In genomic region chr7:141079481-141080449, GRCm38 (mm10) we compare ENCODE assay signal across 12 mouse cellular contexts. TPM values are rescaled to one million over a fixed set of nuclear protein-coding genes. Genes with fewer than 3 reads are reported as not detected.
DNase-seq lines count a peak whose midpoint lies in the region; ATAC-seq and TF ChIP-seq lines count a peak whose summit lies in the region.
"Had no signal": no experiment of that assay in that cellular context is flagged by ENCODE, and none has a peak within 500 bp of the region (broad histone marks: within the 10 kb centered on the region; RNA-seq: fewer than 3 reads in every experiment).

No protein-coding gene starts in this region.

- intact Hi-C loops in left cerebral cortex, postnatal 4 days (cut with DNase I) = no loop called here

- H3K4me1 ChIP-seq in thymus, adult 2 months (replicated peaks; ENCODE audit: control insufficient read depth, insufficient read depth, low read length) = no peaks in the 10 kb centered on the region
- H3K4me1 ChIP-seq in kidney, embryonic 14.5 days (ENCODE audit: control insufficient read depth, insufficient read depth, low read length) = no peaks in the 10 kb centered on the region
- H3K4me1 ChIP-seq in lung, adult 2 months (ENCODE audit: control insufficient read depth, insufficient read depth, low read length) = no peaks in the 10 kb centered on the region

- no peaks in the 10 kb centered on the region for H3K9me3 ChIP-seq in kidney, embryonic 14.5 days (ENCODE audit: control insufficient read depth, low read length)
- H3K9me3 ChIP-seq: G1E had no signal

- H3K4me2 ChIP-seq in kidney, embryonic 14.5 days (replicated peaks; ENCODE audit: low read depth, low read length) = peak overlapping the region; percentile 31

- no peaks in the 10 kb centered on the region for H3K27me3 ChIP-seq in thymus, adult 2 months (ENCODE audit: control insufficient read depth, insufficient read depth, low read length)
- no peaks in the 10 kb centered on the region for H3K27me3 ChIP-seq in kidney, embryonic 14.5 days (ENCODE audit: control insufficient read depth, insufficient read depth, low read length)

- TF ChIP-seq POLR2A in thymus, adult 2 months (IDR thresholded peaks at IDR 0.05; ENCODE audit: control insufficient read depth, extremely low read depth, insufficient read depth, low read length, poor library complexity) = no peak
- TF ChIP-seq POLR2A in lung, adult 2 months (IDR thresholded peaks at IDR 0.05; ENCODE audit: borderline replicate concordance, extremely low read depth, low read depth, low read length) = peak; percentile 38; the same call in 1 of the 2 replicates

- no peak for ATAC-seq in kidney, embryonic 14.5 days (ENCODE audit: low FRiP score, low TSS enrichment)
- ATAC-seq in erythroblast, adult 5-6 weeks (replicated peaks; ENCODE audit: low FRiP score, poor library complexity, severe bottlenecking) = no peak

- DNase-seq in thymus, adult 2 months = no peak
- DNase-seq in thymus, postnatal 10 days (ENCODE audit: low spot score in 2 of 2) = no peak
- peak; percentile 62 for DNase-seq in lung, adult 2 months
- no peak for DNase-seq in right cerebral cortex, postnatal 10 days (ENCODE audit: low spot score in 2 of 2)
- no peak for DNase-seq in left cerebral cortex, postnatal 4 days
- no peak for DNase-seq in frontal cortex, postnatal 25 days (ENCODE audit: low spot score in 2 of 2)
- DNase-seq: heart, adult 2 months; right cerebral cortex, postnatal 25 days had no signal

- no peaks in the 10 kb centered on the region for H3K36me3 ChIP-seq in thymus, adult 2 months (ENCODE audit: control insufficient read depth, insufficient read depth, low read length)
- H3K36me3 ChIP-seq in kidney, embryonic 14.5 days (ENCODE audit: control insufficient read depth, insufficient read depth, low read length) = no peaks in the 10 kb centered on the region
- H3K36me3 ChIP-seq: G1E had no signal

- H3K4me3 ChIP-seq in thymus, adult 2 months (ENCODE audit: control insufficient read depth, insufficient read depth, low read length) = 0 out of 2 replicates have a peak overlapping the region, but pooled peaks have one; percentile 2
- peak overlapping the region; percentile 28 for H3K4me3 ChIP-seq in kidney, embryonic 14.5 days (ENCODE audit: low read length)
- H3K4me3 ChIP-seq in lung, adult 2 months (replicated peaks; ENCODE audit: extremely low read depth, low read depth, low read length) = peak overlapping the region; percentile 77
- H3K4me3 ChIP-seq: heart, adult 2 months had no signal

- WGBS in thymus, adult 2 months = 86% methylated on average over 34 of the region's 34 CpGs
- 21% methylated on average over 33 of the region's 34 CpGs for WGBS in kidney, embryonic 14.5 days
- WGBS in lung, adult 2 months = 42% methylated on average over 34 of the region's 34 CpGs

- peak overlapping the region; percentile 44 for H3K9ac ChIP-seq in kidney, embryonic 14.5 days (ENCODE audit: low read depth, low read length)

- H3K27ac ChIP-seq in thymus, adult 2 months (ENCODE audit: control insufficient read depth, insufficient read depth, low read length) = no peak overlapping the region
- H3K27ac ChIP-seq in kidney, embryonic 14.5 days (ENCODE audit: low read depth, low read length) = 0 out of 2 replicates have a peak overlapping the region, but pooled peaks have one; percentile 7
- H3K27ac ChIP-seq: heart, adult 2 months had no signal

- TF ChIP-seq CTCF in thymus, adult 2 months (IDR thresholded peaks at IDR 0.05; ENCODE audit: borderline replicate concordance, control insufficient read depth, extremely low read depth, insufficient read depth, low read length, poor library complexity) = no peak
- TF ChIP-seq CTCF in lung, adult 2 months (IDR thresholded peaks at IDR 0.05; ENCODE audit: insufficient read depth, low read length) = no peak

RNA-seq across cellular contexts. Expression of gene Pkp3, which starts 1.7 kb away (rescaled TPM):
- 46.8 and 49.9 TPM in 2 replicates for polyA plus RNA-seq in thymus, adult 2 months (2012; rRNA removed)
- polyA plus RNA-seq in kidney, embryonic 14.5 days (2014; fragmentation: Nextera tagmentation; extraction: Ambion mirVana) = 4.0 and 4.3 TPM in 2 replicates
- polyA plus RNA-seq in lung, adult 2 months (2012; rRNA removed) = 23.8 and 47.7 TPM in 2 replicates
- not detected for total RNA-seq in left cerebral cortex, postnatal 4 days (2021)
- not detected in 2 replicates for total RNA-seq in erythroblast, adult 5-6 weeks (2015; ENCODE audit: low replicate concordance)
- total RNA-seq in erythroblast, adult 5-6 weeks (2017; ENCODE audit: low replicate concordance) = not detected in 2 replicates
- total RNA-seq: G1E had no signal
- polyA plus RNA-seq: G1E had no signal

RNA-seq across cellular contexts. Expression of gene B4galnt4, which starts 18.9 kb away (rescaled TPM):
- 1.4 and 1.6 TPM in 2 replicates for polyA plus RNA-seq in thymus, adult 2 months (2012; rRNA removed)
- polyA plus RNA-seq in kidney, embryonic 14.5 days (2014; fragmentation: Nextera tagmentation; extraction: Ambion mirVana) = 13.7 and 14.4 TPM in 2 replicates
- polyA plus RNA-seq in lung, adult 2 months (2012; rRNA removed) = 0.33 and 0.36 TPM in 2 replicates
- 100 to 1,000 TPM; 132 to 150 TPM for total RNA-seq in left cerebral cortex, postnatal 4 days (2021)
- total RNA-seq in erythroblast, adult 5-6 weeks (2015; ENCODE audit: low replicate concordance) = 0.84 TPM in 1 of 2 replicates, not detected in the other
- total RNA-seq in erythroblast, adult 5-6 weeks (2017; ENCODE audit: low replicate concordance) = not detected in 2 replicates
- total RNA-seq: G1E had no signal
- polyA plus RNA-seq: G1E had no signal

RNA-seq across cellular contexts. Expression of gene Sigirr, which starts 20.6 kb away (rescaled TPM):
- 62.4 and 67.3 TPM in 2 replicates for polyA plus RNA-seq in thymus, adult 2 months (2012; rRNA removed)
- 9.5 and 11.7 TPM in 2 replicates for polyA plus RNA-seq in kidney, embryonic 14.5 days (2014; fragmentation: Nextera tagmentation; extraction: Ambion mirVana)
- 40.5 and 40.6 TPM in 2 replicates for polyA plus RNA-seq in lung, adult 2 months (2012; rRNA removed)
- 1 to 10 TPM; 2.8 to 2.9 TPM for total RNA-seq in left cerebral cortex, postnatal 4 days (2021)
- total RNA-seq in erythroblast, adult 5-6 weeks (2015; ENCODE audit: low replicate concordance) = 4.2 TPM in 1 of 2 replicates, not detected in the other
- total RNA-seq in erythroblast, adult 5-6 weeks (2017; ENCODE audit: low replicate concordance) = 2.8 and 4.4 TPM in 2 replicates

RNA-seq across cellular contexts. Expression of gene Ano9, which starts 37.8 kb away (rescaled TPM):
- 1.5 and 2.9 TPM in 2 replicates for polyA plus RNA-seq in thymus, adult 2 months (2012; rRNA removed)
- polyA plus RNA-seq in kidney, embryonic 14.5 days (2014; fragmentation: Nextera tagmentation; extraction: Ambion mirVana) = 3.0 and 4.4 TPM in 2 replicates
- polyA plus RNA-seq in lung, adult 2 months (2012; rRNA removed) = 2.8 and 10.7 TPM in 2 replicates
- total RNA-seq in left cerebral cortex, postnatal 4 days (2021) = not detected
- total RNA-seq in erythroblast, adult 5-6 weeks (2015; ENCODE audit: low replicate concordance) = not detected in 2 replicates
- total RNA-seq in erythroblast, adult 5-6 weeks (2017; ENCODE audit: low replicate concordance) = not detected in 2 replicates
- total RNA-seq: left cerebral cortex, adult 8-10 months had no signal
- polyA plus RNA-seq: G1E had no signal

RNA-seq across cellular contexts. Expression of gene Ptdss2, which starts 42.4 kb away (rescaled TPM):
- 29.9 and 33.8 TPM in 2 replicates for polyA plus RNA-seq in thymus, adult 2 months (2012; rRNA removed)
- polyA plus RNA-seq in kidney, embryonic 14.5 days (2014; fragmentation: Nextera tagmentation; extraction: Ambion mirVana) = 58.4 and 63.1 TPM in 2 replicates
- polyA plus RNA-seq in lung, adult 2 months (2012; rRNA removed) = 22.9 and 24.1 TPM in 2 replicates
- total RNA-seq in left cerebral cortex, postnatal 4 days (2021) = 10 to 100 TPM; 50.1 to 53.9 TPM
- total RNA-seq in erythroblast, adult 5-6 weeks (2015; ENCODE audit: low replicate concordance) = 123 and 158 TPM in 2 replicates
- 153 and 164 TPM in 2 replicates for total RNA-seq in erythroblast, adult 5-6 weeks (2017; ENCODE audit: low replicate concordance)

Comparison
In these comparisons a context has a peak if more than half of its experiments do, and no peak if none do; other contexts are left out.
1. H3K4me3 ChIP-seq: peak in every context shown above with its lines; median percentile 77 in lung, adult 2 months; 28 in kidney, embryonic 14.5 days; 2 in thymus, adult 2 months.